Mouse (Mus musculus) heart, adult 2 months (tissue): ENCODE data around the gene Tubal3. TPM values are rescaled to one million over a fixed set of nuclear protein-coding genes. Genes with fewer than 3 reads are reported as not detected.
A peak's percentile ranks its signal among the peaks of the same experiment; 100 is the strongest.

ENCODE experiments used
- DNase-seq, 2 experiments: peaks; one replicate each; pipeline ENCODE4 v3.0.0; 2021
- H3K27ac ChIP-seq: fragments of 200-600 bp; 2 replicates; pipeline ENCODE4 v1.8.1; 2022
- H3K27me3 ChIP-seq: fragments of 200-500 bp; 2 replicates; pipeline ENCODE4 v1.6.1; 2012; ENCODE audit warnings: mild to moderate bottlenecking, low read length, inconsistent platforms, mixed read lengths; ENCODE audit not compliant: control insufficient read depth, insufficient read depth
- H3K36me3 ChIP-seq: fragments of 200-500 bp; 2 replicates; pipeline ENCODE4 v1.6.1; 2012; ENCODE audit warnings: low read length, inconsistent platforms; ENCODE audit not compliant: control insufficient read depth, insufficient read depth
- H3K4me1 ChIP-seq: fragments of 200-500 bp; 2 replicates; pipeline ENCODE4 v1.6.1; 2011; ENCODE audit warnings: low read length; ENCODE audit not compliant: control insufficient read depth, insufficient read depth
- H3K4me3 ChIP-seq: fragments of 200-600 bp; 2 replicates; pipeline ENCODE4 v1.8.1; 2022
- H3K79me2 ChIP-seq: fragments of 200-500 bp; replicated peaks from 2 replicates; pipeline ENCODE4 v1.6.1; 2012; ENCODE audit warnings: mild to moderate bottlenecking, inconsistent platforms, low read length, moderate library complexity, mixed read lengths; ENCODE audit not compliant: control insufficient read depth, insufficient read depth
- H3K9ac ChIP-seq: fragments of 200-500 bp; 2 replicates; pipeline ENCODE4 v1.6.1; 2012; ENCODE audit warnings: low read depth, mild to moderate bottlenecking, control low read depth, inconsistent platforms, low read length, mixed read lengths
- CTCF ChIP-seq: fragments of 200-600 bp; IDR thresholded peaks from 2 replicates; pipeline ENCODE4 v1.8.1; 2022; ENCODE audit warnings: antibody characterized with exemption, mild to moderate bottlenecking, moderate library complexity
- EP300 ChIP-seq: fragments of 200-500 bp; IDR thresholded peaks from 2 replicates; pipeline ENCODE4 v1.6.1; 2011; ENCODE audit warnings: low read depth, low read length, control low read depth; ENCODE audit not compliant: insufficient read depth
- POLR2A ChIP-seq: fragments of 200-500 bp; IDR thresholded peaks from 2 replicates; pipeline ENCODE4 v1.6.1; 2011; ENCODE audit warnings: mild to moderate bottlenecking, low read depth, low read length, control low read depth; ENCODE audit not compliant: insufficient read depth
- WGBS: fragments of 180-500 bp; shearing (Covaris S2); methylation state at CpG from one replicate; pipeline ENCODE4 v1.1.7; 2018; 5-methylcytosine and 5-hydroxymethylcytosine counted together
- intact Hi-C: fragments of 180-260 bp; cut with DNase I; formaldehyde crosslinking; loops from one replicate; pipeline ENCODE4 v1.15.1; 2025
- polyA plus RNA-seq: library from polyadenylated mRNA; depleted of rRNA; stranded (reverse); fragments of >200 nt; gene quantifications from 2 replicates; pipeline ENCODE4 v1.2.3, GENCODE M21; 2012
- total RNA-seq, 2 experiments: library from RNA; stranded (reverse); gene quantifications; 2 replicates each; pipeline ENCODE4 v1.2.3; 2021

Gene Tubal3
- total and polyA plus RNA-seq, 3 experiments: not detected

- 95% methylated on average over 7 of the region's 7 CpGs for WGBS
- 0 out of 2 replicates have a peak, but pooled peaks cover 2% of the 10 kb centered on the region for H3K36me3 ChIP-seq
Observed at GRCm38 (mm10) chr13:3886663-3887062, 31.4 kb upstream of the Tubal3 start.

GRCm38 (mm10) chr13:3889111-3889510 is 29.0 kb upstream of the Tubal3 start:
- 84% methylated on average over 3 of the region's 3 CpGs for WGBS
- TF ChIP-seq CTCF (no peak), POLR2A (no peak), EP300 (no peak)
- Histone ChIP-seq H3K36me3 (0 out of 2 replicates have a peak, but pooled peaks cover 2% of the 10 kb centered on the region), H3K27ac (no peak overlapping the region), H3K4me3 (no peak overlapping the region), H3K4me1 (no peaks in the 10 kb centered on the region; the same call in 1 of the 2 replicates), H3K79me2 (no peaks in the 10 kb centered on the region; the same call in 1 of the 2 replicates), H3K27me3 (no peaks in the 10 kb centered on the region), H3K9ac (no peak overlapping the region)
- no peak for DNase-seq
- intact Hi-C loops: no loop called here

More at GRCm38 (mm10) chr13:3886663-3887062, 31.4 kb upstream of the Tubal3 start:
- DNase-seq: no peak
- TF ChIP-seq CTCF (no peak), EP300 (no peak), POLR2A (no peak)
- Histone ChIP-seq H3K4me3 (no peak overlapping the region), H3K27ac (no peak overlapping the region), H3K27me3 (no peaks in the 10 kb centered on the region), H3K9ac (no peak overlapping the region), H3K79me2 (no peaks in the 10 kb centered on the region; the same call in 1 of the 2 replicates), H3K4me1 (no peaks in the 10 kb centered on the region; the same call in 1 of the 2 replicates)
- intact Hi-C loops: no loop called here

- Histone ChIP-seq H3K79me2 (no peaks in the 10 kb centered on the region; the same call in 1 of the 2 replicates), H3K9ac (no peak overlapping the region), H3K4me3 (no peak overlapping the region), H3K4me1 (no peaks in the 10 kb centered on the region; the same call in 1 of the 2 replicates), H3K27me3 (no peaks in the 10 kb centered on the region), H3K27ac (no peak overlapping the region), H3K36me3 (0 out of 2 replicates have a peak, but pooled peaks cover 2% of the 10 kb centered on the region)
- TF ChIP-seq CTCF (no peak), POLR2A (no peak), EP300 (no peak)
- WGBS: 63% methylated on average over 8 of the region's 8 CpGs
- intact Hi-C loops: loop anchor here (5.0 to 10.0 kb wide), 4 partner anchors 143 to 485 kb away; no protein-coding TSS in a partner anchor
- DNase-seq: no peak
Observed at GRCm38 (mm10) chr13:3890061-3890460, 28.0 kb upstream of the Tubal3 start.

GRCm38 (mm10) chr13:3891479-3892087 is 26.5 kb upstream of the Tubal3 start:
- DNase-seq: no peak
- H3K79me2 ChIP-seq: no peaks in the 10 kb centered on the region; the same call in 1 of the 2 replicates
- peak overlapping the region; percentile 82 for H3K4me3 ChIP-seq
- H3K27me3 ChIP-seq: no peaks in the 10 kb centered on the region
- peak overlapping the region; percentile 83 for H3K27ac ChIP-seq
- no peaks in the 10 kb centered on the region; the same call in 1 of the 2 replicates for H3K4me1 ChIP-seq
- 0 out of 2 replicates have a peak, but pooled peaks cover 2% of the 10 kb centered on the region for H3K36me3 ChIP-seq
- H3K9ac ChIP-seq: peak overlapping the region; percentile 51; the same call in 1 of the 2 replicates
- TF ChIP-seq EP300 (no peak), POLR2A (no peak), CTCF (no peak)
- intact Hi-C loops: loop anchor here (5.0 to 10.0 kb wide), 4 partner anchors 144 to 487 kb away; no protein-coding TSS in a partner anchor
- 60% methylated on average over 8 of the region's 8 CpGs for WGBS

- 0 out of 2 replicates have a peak, but pooled peaks cover 2% of the 10 kb centered on the region for H3K36me3 ChIP-seq
- 19% methylated on average over 7 of the region's 7 CpGs for WGBS
- intact Hi-C loops: loop anchor here (5.0 to 10.0 kb wide), 4 partner anchors 145 to 488 kb away; no protein-coding TSS in a partner anchor
- TF ChIP-seq EP300 (no peak), POLR2A (no peak), CTCF (no peak)
- no peaks in the 10 kb centered on the region; the same call in 1 of the 2 replicates for H3K4me1 ChIP-seq
- H3K27me3 ChIP-seq: no peaks in the 10 kb centered on the region
- no peaks in the 10 kb centered on the region; the same call in 1 of the 2 replicates for H3K79me2 ChIP-seq
- H3K4me3 ChIP-seq: peak overlapping the region; percentile 82
- H3K9ac ChIP-seq: peak overlapping the region; percentile 58; the same call in 1 of the 2 replicates
- no peak for DNase-seq
- peak overlapping the region; percentile 83 for H3K27ac ChIP-seq
Observed at GRCm38 (mm10) chr13:3892601-3893000, 25.5 kb upstream of the Tubal3 start.
